Mouse (Mus musculus) CH12.LX (cell line): ENCODE measurements around the gene Pfkp. TPM values are rescaled to one million over a fixed set of nuclear protein-coding genes. Genes with fewer than 3 reads are reported as not detected.

Experiments
- EP300 ChIP-seq: IDR thresholded peaks from 2 replicates; pipeline ENCODE4 v1.6.1; 2011; ENCODE audit warnings: low read length, improper control_type of control experiment
- MAFK ChIP-seq: IDR thresholded peaks from 2 replicates; pipeline ENCODE4 v1.6.1; 2011; ENCODE audit warnings: low read length, improper control_type of control experiment; ENCODE audit not compliant: insufficient replicate concordance
- NRF1 ChIP-seq: IDR thresholded peaks from 2 replicates; pipeline ENCODE4 v1.6.1; 2014; ENCODE audit warnings: low read depth, mild to moderate bottlenecking, inconsistent platforms, low read length, improper control_type of control experiment, moderate library complexity
- UBTF ChIP-seq: IDR thresholded peaks from 2 replicates; pipeline ENCODE4 v1.6.1; 2012; ENCODE audit warnings: low read depth, mild to moderate bottlenecking, inconsistent platforms, low read length, improper control_type of control experiment, moderate library complexity
- ZNF384 ChIP-seq: IDR thresholded peaks from 2 replicates; pipeline ENCODE4 v1.6.1; 2012; ENCODE audit warnings: low read depth, low read length, improper control_type of control experiment, inconsistent platforms
- polyA plus RNA-seq: library from polyadenylated mRNA; unstranded; fragments of >175 nt; gene quantifications from 2 replicates; pipeline ENCODE4 v1.2.1, GENCODE M21; 2012; ENCODE audit warnings: low read depth; ENCODE audit not compliant: insufficient read length
- total RNA-seq, 2 experiments: library from RNA; depleted of rRNA; stranded (reverse); fragments of 300-350 nt in 1 of 2; fragments of >200 nt in 1 of 2; gene quantifications; 2 replicates each; pipeline ENCODE4 v1.2.3; 2012 to 2014

Gene Pfkp
- total and polyA plus RNA-seq, 3 experiments: 211 to 417 (median 239) TPM

DNA sequence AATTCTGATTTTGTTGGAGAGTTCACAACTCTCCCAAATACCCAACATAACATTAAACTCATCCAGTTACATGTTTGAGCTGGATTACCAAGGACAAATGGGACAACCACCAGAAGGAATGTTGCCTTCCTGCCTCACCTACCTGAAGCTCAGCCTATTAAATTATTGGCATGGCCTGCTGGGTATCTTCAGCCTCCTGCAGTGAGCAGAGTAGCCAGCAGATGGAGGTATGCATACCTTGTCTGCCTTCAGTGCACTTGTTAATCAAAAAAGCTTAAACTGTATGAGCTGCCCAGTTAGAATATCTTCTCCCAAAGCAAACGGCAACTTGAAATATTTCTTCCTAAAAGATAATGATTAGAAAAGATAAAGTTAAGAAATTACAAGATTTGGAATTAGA, 115.9 kb downstream of the Pfkp start (continued):
- TF ChIP-seq UBTF: no peak
- TF ChIP-seq ZNF384: no peak
- no peak for TF ChIP-seq NRF1
- TF ChIP-seq MAFK: no peak
- TF ChIP-seq EP300: no peak

Other genes starting within 250 kb of the Pfkp start
- gene Pitrm1, start 100.6 kb downstream of the Pfkp start, total RNA-seq (2012; rRNA removed): 49.0 and 59.2 TPM in 2 replicates
- 61.3 and 62.3 TPM in 2 replicates for gene Pitrm1, start 100.6 kb downstream of the Pfkp start, total RNA-seq (2014; rRNA removed)
- gene Pitrm1, start 100.6 kb downstream of the Pfkp start, polyA plus RNA-seq: 71.6 and 78.0 TPM in 2 replicates